Mouse (Mus musculus) liver, embryonic 11.5 days (tissue): ENCODE measurements around the gene Aldh1a2. TPM values are rescaled to one million over a fixed set of nuclear protein-coding genes. Genes with fewer than 3 reads are reported as not detected.

Source experiments
- ATAC-seq: fragments of 200-750 bp; cut with Nextera tagmentation; replicated peaks from 2 replicates; pipeline ENCODE4 v1.8.0; 2017; ENCODE audit warnings: moderate number of reproducible peaks, mild to moderate bottlenecking, moderate TSS enrichment, moderate library complexity; ENCODE audit not compliant: low FRiP score
- DNase-seq: peaks from one replicate; pipeline ENCODE4 v3.0.0-alpha.2; 2017; ENCODE audit warnings: low spot score
- H3K27ac ChIP-seq: fragments of 300-500 bp; sonication (generic); 2 replicates; pipeline ENCODE4 v1.5.1; 2014; ENCODE audit warnings: mild to moderate bottlenecking, low read depth, low read length, control low read depth
- H3K27me3 ChIP-seq: fragments of 300-500 bp; sonication (generic); replicated peaks from 2 replicates; pipeline ENCODE4 v1.6.1; 2014; ENCODE audit warnings: low read length, mixed read lengths; ENCODE audit not compliant: control insufficient read depth, insufficient read depth
- H3K36me3 ChIP-seq: fragments of 300-500 bp; sonication (generic); 2 replicates; pipeline ENCODE4 v1.6.1; 2014; ENCODE audit warnings: mild to moderate bottlenecking, low read length, moderate library complexity, mixed read lengths; ENCODE audit not compliant: control insufficient read depth, insufficient read depth
- H3K4me1 ChIP-seq: fragments of 300-500 bp; sonication (generic); replicated peaks from 2 replicates; pipeline ENCODE4 v1.6.1; 2014; ENCODE audit warnings: low read length, mixed read lengths; ENCODE audit not compliant: control insufficient read depth, insufficient read depth
- H3K4me2 ChIP-seq: fragments of 300-500 bp; sonication (generic); 2 replicates; pipeline ENCODE4 v1.6.1; 2014; ENCODE audit warnings: mild to moderate bottlenecking, control low read depth, moderate library complexity
- H3K4me3 ChIP-seq: fragments of 300-500 bp; sonication (generic); 2 replicates; pipeline ENCODE4 v1.5.1; 2014; ENCODE audit warnings: low read depth, low read length, control low read depth
- H3K9ac ChIP-seq: fragments of 300-500 bp; sonication (generic); 2 replicates; pipeline ENCODE4 v1.6.1; 2014; ENCODE audit warnings: low read depth, low read length, control low read depth
- H3K9me3 ChIP-seq: fragments of 300-500 bp; sonication (generic); 2 replicates; pipeline ENCODE4 v1.6.1; 2016; ENCODE audit warnings: low read length, inconsistent platforms, mixed read lengths; ENCODE audit not compliant: control insufficient read depth
- WGBS: fragments of 180-500 bp; shearing (Covaris S2); extraction: QIAGEN DNeasy Blood & Tissue Kit; methylation state at CpG from one replicate; pipeline ENCODE4 v1.1.7; 2014; 5-methylcytosine and 5-hydroxymethylcytosine counted together
- polyA plus RNA-seq: library from polyadenylated mRNA; unstranded; fragments of >200 nt; fragmentation: Nextera tagmentation; extraction: Ambion mirVana; gene quantifications from 2 replicates; pipeline ENCODE4 v1.2.1, GENCODE M21; 2014

Gene Aldh1a2
- 19.6 and 24.3 TPM in 2 replicates for polyA plus RNA-seq

DNA sequence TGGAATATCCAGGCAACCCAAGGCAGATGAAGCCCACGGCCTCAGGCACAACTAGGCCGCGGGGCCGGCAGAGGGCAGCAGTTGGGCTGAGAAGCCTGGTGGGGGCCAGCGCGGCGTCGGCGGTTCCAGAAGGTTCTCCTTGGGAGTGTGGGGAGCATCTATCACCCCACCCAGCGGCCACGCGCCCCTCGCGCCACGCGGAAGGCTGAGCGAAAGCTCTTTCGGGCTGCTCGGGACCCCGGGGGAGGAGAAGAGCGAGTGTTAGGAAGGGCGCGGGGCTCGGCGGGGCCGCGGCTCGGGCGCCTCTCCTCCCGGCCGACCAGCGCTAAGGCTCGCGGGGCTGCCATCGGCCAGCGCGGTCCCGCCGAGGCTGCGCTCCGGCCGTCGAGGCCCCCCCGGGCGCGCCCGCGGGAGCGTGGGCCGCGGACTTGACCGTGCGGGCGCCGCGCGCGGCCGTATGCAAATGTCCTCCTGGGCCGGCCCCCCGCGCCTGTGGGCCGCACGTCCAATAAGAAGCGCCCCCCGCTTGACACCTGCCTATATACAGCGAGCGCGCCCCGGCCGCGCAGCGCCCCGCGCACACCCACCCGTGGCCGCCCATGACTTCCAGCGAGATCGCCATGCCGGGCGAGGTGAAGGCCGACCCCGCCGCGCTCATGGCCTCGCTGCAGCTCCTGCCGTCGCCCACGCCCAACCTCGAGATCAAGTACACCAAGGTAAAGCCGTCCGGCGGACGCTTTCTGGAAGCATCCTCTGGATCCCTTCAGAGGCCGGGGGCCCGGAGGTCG, at the start of gene Aldh1a2:
Gene Aldh1a2, plus strand, starts transcription at position 542 of the 788 bp plus-strand sequence.
- 2% methylated on average over 86 of the region's 97 CpGs for WGBS
- Histone ChIP-seq H3K4me1 (peaks cover 8% of the 10 kb centered on the region), H3K27ac (no peak within 1 kb of the TSS), H3K36me3 (no peaks in the 10 kb centered on the region), H3K4me2 (peak within 1 kb of the TSS; percentile 74), H3K9me3 (no peaks in the 10 kb centered on the region), H3K4me3 (peak within 1 kb of the TSS; percentile 46), H3K27me3 (peaks cover 56% of the 10 kb centered on the region), H3K9ac (no peak within 1 kb of the TSS)
- peak; percentile 61 for ATAC-seq
- peak; percentile 63 for DNase-seq

DNA sequence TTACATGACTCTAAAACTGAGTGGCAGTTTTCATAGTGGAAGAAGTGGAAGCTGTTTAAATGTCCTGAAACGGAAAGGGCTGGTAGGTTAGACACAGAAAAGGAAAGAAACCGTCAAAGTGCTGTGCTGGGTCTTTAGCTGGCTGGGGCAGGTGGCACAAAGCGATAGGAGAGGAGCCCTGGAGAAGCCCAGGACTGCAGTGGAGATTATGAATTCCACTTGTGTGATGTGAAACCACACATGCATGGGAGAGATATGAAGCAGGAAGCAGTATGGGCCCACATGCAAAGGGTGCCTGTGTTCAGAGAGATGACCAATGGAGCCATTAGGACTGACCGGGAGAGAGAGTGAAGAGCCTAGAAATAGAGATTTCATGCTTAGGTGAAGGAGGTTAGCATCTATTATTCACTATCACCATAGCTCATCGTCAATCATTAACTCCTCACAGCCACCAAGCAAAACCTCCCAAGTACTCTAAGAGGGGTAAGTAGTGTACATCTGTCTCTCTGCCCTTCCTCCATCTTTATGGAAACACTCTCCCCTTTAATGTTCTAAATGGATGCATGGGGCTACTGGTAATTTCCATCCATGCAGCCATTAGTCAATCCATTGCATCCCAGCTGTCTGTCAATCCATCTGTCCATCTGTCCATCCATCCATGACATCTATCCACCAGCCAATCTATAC, 49.4 kb upstream of the Aldh1a2 start:
- ATAC-seq (peak; percentile 95), DNase-seq (no peak)
- H3K27ac ChIP-seq: peak overlapping the region; percentile 97
- H3K4me2 ChIP-seq: peak overlapping the region; percentile 59
- H3K9me3 ChIP-seq: no peaks in the 10 kb centered on the region
- 48% methylated on average over 5 of the region's 5 CpGs for WGBS
- H3K4me1 ChIP-seq: peaks cover 47% of the 10 kb centered on the region
- H3K4me3 ChIP-seq: no peak overlapping the region
- H3K9ac ChIP-seq: peak overlapping the region; percentile 51
- no peaks in the 10 kb centered on the region for H3K36me3 ChIP-seq
- H3K27me3 ChIP-seq: no peaks in the 10 kb centered on the region

DNA sequence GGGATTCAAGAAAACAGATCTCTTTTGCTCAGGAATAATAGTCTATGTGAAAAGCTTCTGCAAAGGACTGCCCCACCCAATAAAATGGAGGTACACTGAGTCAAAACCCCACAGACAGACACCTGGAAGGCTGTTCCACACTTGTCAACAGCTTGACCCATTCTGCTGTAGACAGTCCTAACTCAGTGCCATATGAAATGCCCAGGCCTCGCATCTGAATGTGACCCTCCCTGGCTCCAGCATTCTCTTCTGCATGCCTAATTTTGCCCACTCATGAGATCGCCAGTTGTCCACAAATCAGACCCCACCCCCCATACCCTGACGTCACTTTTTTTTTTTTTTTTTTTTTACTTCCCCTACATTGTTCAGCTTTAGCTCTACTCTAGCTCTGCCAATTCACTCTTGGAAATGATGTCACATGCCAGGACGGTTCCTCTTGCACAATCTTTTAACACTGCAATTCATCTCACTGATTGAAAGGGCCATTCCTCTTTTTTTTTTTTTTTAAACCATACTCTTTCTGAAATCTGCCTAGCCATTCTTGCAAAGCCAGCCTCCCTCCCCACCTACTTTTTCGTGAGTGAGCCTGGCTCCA, 48.6 kb upstream of the Aldh1a2 start:
- WGBS: 40% methylated on average over 5 of the region's 5 CpGs
- H3K4me2 ChIP-seq: peak overlapping the region; percentile 52
- peak overlapping the region; percentile 46; the same call in 1 of the 2 replicates for H3K9ac ChIP-seq
- no peaks in the 10 kb centered on the region for H3K36me3 ChIP-seq
- no peaks in the 10 kb centered on the region for H3K9me3 ChIP-seq
- ATAC-seq (no peak), DNase-seq (no peak)
- H3K4me3 ChIP-seq: no peak overlapping the region
- peaks cover 43% of the 10 kb centered on the region for H3K4me1 ChIP-seq
- peak overlapping the region; percentile 97 for H3K27ac ChIP-seq
- no peaks in the 10 kb centered on the region for H3K27me3 ChIP-seq

DNA sequence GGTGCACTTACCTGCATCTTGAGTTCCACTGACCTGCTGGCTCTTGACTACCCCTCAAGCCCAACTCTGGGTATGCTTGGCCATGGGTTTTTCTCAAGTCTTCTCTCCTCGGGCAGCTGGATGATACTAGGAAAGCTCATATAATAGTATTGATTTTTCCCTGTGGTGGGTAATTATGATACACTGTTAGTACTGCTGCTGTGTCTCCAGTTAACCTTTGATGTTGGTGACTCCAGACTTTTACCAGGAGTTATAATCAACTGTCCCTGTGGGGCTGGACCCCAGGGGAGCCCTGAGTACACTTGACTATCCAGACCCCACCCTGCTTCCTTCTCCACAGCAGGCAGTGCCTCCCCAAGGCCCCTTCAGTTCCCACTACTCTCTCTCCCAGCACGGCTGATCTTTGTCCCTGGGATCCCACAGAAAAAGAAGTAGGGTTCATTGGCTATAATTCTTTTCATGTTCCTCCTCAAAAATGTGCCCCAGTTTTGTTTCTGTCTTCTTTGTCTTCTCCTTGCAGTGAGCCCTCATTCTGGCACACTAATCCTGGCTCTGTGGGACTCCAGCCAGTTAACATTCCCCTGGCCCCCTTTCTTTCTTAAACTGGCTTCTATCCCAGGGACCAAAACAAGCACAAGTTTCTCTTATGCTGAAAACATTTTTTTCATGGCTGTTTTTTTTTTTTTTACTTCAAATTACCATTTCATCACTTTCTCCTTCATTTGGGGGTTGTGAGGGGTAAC, 47.9 kb upstream of the Aldh1a2 start:
- ATAC-seq (no peak), DNase-seq (no peak)
- Histone ChIP-seq H3K4me2 (peak overlapping the region; percentile 9), H3K4me1 (peaks cover 43% of the 10 kb centered on the region), H3K9me3 (no peaks in the 10 kb centered on the region), H3K27me3 (no peaks in the 10 kb centered on the region), H3K36me3 (no peaks in the 10 kb centered on the region), H3K4me3 (no peak overlapping the region), H3K27ac (peak overlapping the region; percentile 74), H3K9ac (peak overlapping the region; percentile 46)
- WGBS: 47% methylated on average over 2 of the region's 2 CpGs

DNA sequence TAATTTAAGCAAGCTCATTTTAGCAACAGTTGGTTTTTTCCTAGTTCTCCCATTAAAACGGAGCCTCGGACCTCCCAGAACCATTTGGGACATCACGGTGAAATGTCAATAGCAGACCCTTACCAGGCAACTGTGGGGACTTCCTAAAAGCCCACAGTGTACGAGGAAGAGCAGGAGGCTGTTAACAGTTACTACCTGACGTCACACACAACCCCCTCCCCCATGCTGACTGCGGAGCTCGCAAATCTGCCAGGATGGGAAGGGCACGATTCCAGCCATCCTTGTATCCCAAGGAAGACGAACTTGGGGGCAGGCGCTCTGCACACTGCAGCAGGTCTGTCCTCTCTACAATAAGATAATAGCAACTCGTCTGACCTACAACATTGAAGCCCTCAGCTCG, 47.1 kb upstream of the Aldh1a2 start, which contains the start of gene Aqp9:
Gene Aqp9, minus strand, starts transcription at position 172 of the 400 bp plus-strand sequence.
- Histone ChIP-seq H3K36me3 (no peaks in the 10 kb centered on the region), H3K9ac (peak within 1 kb of the TSS; percentile 46), H3K4me3 (no peak within 1 kb of the TSS), H3K27me3 (no peaks in the 10 kb centered on the region), H3K9me3 (no peaks in the 10 kb centered on the region), H3K4me1 (peaks cover 40% of the 10 kb centered on the region), H3K4me2 (peak within 1 kb of the TSS; percentile 10), H3K27ac (peak within 1 kb of the TSS; percentile 74)
- ATAC-seq (no peak), DNase-seq (no peak)
- WGBS: 47% methylated on average over 12 of the region's 12 CpGs

DNA sequence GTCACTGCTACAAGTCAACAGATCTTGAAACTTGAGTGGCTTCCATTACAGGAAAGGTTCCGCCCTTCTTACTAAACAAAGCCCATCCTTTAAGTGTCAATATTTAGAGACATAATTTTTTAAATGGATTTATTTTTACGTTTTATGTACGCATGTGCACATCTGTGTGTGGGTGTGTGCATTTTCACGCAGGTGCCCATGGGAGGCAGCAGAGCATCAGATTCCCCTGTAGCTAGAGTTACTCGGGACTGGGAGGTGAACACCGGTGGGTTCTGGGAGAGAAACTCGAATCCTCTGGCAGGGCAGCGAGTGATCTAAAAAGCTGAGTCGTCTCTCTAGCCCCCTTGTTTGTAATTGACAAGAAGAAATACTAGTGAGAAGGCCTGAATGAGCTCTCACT, 42.1 kb upstream of the Aldh1a2 start:
- WGBS: 67% methylated on average over 9 of the region's 9 CpGs
- Histone ChIP-seq H3K9ac (no peak overlapping the region), H3K36me3 (no peaks in the 10 kb centered on the region), H3K4me1 (peaks cover 13% of the 10 kb centered on the region), H3K27me3 (no peaks in the 10 kb centered on the region), H3K4me3 (no peak overlapping the region), H3K9me3 (no peaks in the 10 kb centered on the region), H3K4me2 (no peak overlapping the region), H3K27ac (no peak overlapping the region)
- ATAC-seq: no peak
- DNase-seq: no peak

DNA sequence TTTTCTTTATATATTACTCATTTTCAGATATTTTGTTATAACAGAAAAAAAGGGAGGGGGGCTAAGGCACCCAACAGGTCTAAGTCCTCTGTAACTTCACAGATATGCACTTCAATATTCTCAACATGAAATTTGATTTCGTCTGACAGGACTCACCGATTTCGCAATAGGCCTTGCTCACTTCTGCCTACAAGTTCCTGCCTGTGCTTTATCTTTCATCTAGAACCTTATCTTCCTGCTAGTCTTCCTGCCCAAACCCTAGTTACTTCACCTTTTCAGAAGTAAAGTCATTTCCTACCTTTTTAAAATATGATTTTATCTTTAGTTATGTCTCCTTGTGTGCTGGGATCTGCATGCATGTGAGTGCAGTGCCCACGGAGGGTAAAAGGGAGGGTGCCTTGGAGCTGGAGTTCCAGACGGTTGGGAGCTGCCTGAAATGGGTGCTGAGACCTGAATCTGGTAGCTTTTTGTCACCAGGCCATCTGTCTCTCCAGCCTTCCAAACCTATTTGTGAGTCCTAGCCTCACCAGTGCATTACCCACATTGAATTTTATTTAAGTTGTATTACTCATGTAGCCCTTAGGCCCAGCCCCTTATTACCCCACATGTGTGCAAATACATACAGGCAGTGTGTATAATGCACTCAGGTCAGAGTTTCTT, 41.1 kb upstream of the Aldh1a2 start:
- DNase-seq (no peak), ATAC-seq (no peak)
- WGBS: 51% methylated on average over 5 of the region's 5 CpGs
- Histone ChIP-seq H3K9me3 (no peaks in the 10 kb centered on the region), H3K4me3 (no peak overlapping the region), H3K27me3 (no peaks in the 10 kb centered on the region), H3K9ac (no peak overlapping the region), H3K4me1 (peaks cover 9% of the 10 kb centered on the region), H3K36me3 (no peaks in the 10 kb centered on the region), H3K4me2 (no peak overlapping the region), H3K27ac (peak overlapping the region; percentile 6; the same call in 1 of the 2 replicates)

DNA sequence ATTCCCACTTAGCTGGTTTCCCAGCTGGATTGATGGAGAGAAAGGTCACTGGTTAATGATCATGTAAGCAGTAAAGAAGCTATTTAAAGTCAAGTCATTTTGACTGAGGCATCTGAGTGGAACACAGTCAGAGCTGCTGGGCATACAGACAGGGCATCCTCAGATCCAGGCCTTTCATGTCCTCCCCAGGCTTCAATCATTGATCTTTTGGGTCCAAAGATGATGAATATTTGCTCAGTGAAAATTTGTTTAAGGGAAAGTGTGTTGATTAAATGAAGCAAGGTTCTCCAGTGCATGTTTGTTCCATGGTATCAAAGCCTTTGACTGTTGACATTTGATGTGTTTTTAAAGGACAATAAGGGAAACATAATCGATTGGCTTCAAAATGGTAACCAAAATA, 39.9 kb upstream of the Aldh1a2 start:
- ATAC-seq: no peak
- no peaks in the 10 kb centered on the region for H3K9me3 ChIP-seq
- no peak overlapping the region for H3K9ac ChIP-seq
- no peaks in the 10 kb centered on the region for H3K36me3 ChIP-seq
- no peak overlapping the region for H3K4me2 ChIP-seq
- no peak overlapping the region for H3K4me3 ChIP-seq
- H3K4me1 ChIP-seq: peaks cover 12% of the 10 kb centered on the region
- DNase-seq: no peak
- H3K27me3 ChIP-seq: no peaks in the 10 kb centered on the region
- 63% methylated on average over 1 of the region's 1 CpGs for WGBS
- H3K27ac ChIP-seq: no peak overlapping the region
